Mouse (Mus musculus): ENCODE measurements at regions not wholly inside any gene's neighbourhood (a gene's known extent, or its start where the extent isn't known, plus 50 kb on each side); places are given as distances from the start of the nearest gene placed in this dataset.
"Not testable (repeated sequence)": the region's sequence is repeated elsewhere in the genome, so short reads cannot be mapped to it uniquely, and the experiment has no call there.

- H3K27ac ChIP-seq (ENCODE audit: low read length); ATAC-seq (ENCODE audit: low FRiP score, low TSS enrichment); H3K4me1 ChIP-seq (ENCODE audit: insufficient read depth, low read length); H3K36me3 ChIP-seq (ENCODE audit: insufficient read depth, low read length); H3K9ac ChIP-seq (replicated peaks; ENCODE audit: low read length); H3K4me3 ChIP-seq (ENCODE audit: low read length); H3K4me2 ChIP-seq (replicated peaks; ENCODE audit: low read depth, low read length); H3K9me3 ChIP-seq (ENCODE audit: low read length); H3K27me3 ChIP-seq (ENCODE audit: insufficient read depth, low read length): not testable (repeated sequence)
These were observed 193.9 kb upstream of the Kcnmb2 start for GRCm38 (mm10) chr3:31708367-31708766.

GRCm38 (mm10) chr3:31741289-31741688 is 161.0 kb upstream of the Kcnmb2 start:
- Histone ChIP-seq H3K9me3 (ENCODE audit: low read length) (no peaks in the 10 kb centered on the region), H3K27me3 (ENCODE audit: insufficient read depth, low read length) (no peaks in the 10 kb centered on the region), H3K4me2 (replicated peaks; ENCODE audit: low read depth, low read length) (no peak overlapping the region), H3K4me3 (ENCODE audit: low read length) (no peak overlapping the region), H3K27ac (ENCODE audit: low read length) (no peak overlapping the region), H3K36me3 (ENCODE audit: insufficient read depth, low read length) (no peaks in the 10 kb centered on the region), H3K4me1 (ENCODE audit: insufficient read depth, low read length) (no peaks in the 10 kb centered on the region), H3K9ac (replicated peaks; ENCODE audit: low read length) (no peak overlapping the region)
- 51% methylated on average over 1 of the region's 1 CpGs for WGBS
- ATAC-seq (ENCODE audit: low FRiP score, low TSS enrichment): no peak

- Histone ChIP-seq H3K9ac (replicated peaks; ENCODE audit: low read length) (no peak overlapping the region), H3K4me1 (ENCODE audit: insufficient read depth, low read length) (no peaks in the 10 kb centered on the region), H3K9me3 (ENCODE audit: low read length) (0 out of 2 replicates have a peak, but pooled peaks cover 3% of the 10 kb centered on the region), H3K36me3 (ENCODE audit: insufficient read depth, low read length) (no peaks in the 10 kb centered on the region), H3K27ac (ENCODE audit: low read length) (no peak overlapping the region), H3K4me2 (replicated peaks; ENCODE audit: low read depth, low read length) (no peak overlapping the region), H3K4me3 (ENCODE audit: low read length) (no peak overlapping the region), H3K27me3 (ENCODE audit: insufficient read depth, low read length) (no peaks in the 10 kb centered on the region)
- 86% methylated on average over 4 of the region's 4 CpGs for WGBS
- ATAC-seq (ENCODE audit: low FRiP score, low TSS enrichment): no peak
These were observed 146.4 kb upstream of the Kcnmb2 start for GRCm38 (mm10) chr3:31755881-31756280.

GRCm38 (mm10) chr3:31769193-31769592 is 133.1 kb upstream of the Kcnmb2 start:
- H3K4me1 ChIP-seq (ENCODE audit: insufficient read depth, low read length): no peaks in the 10 kb centered on the region
- no peaks in the 10 kb centered on the region for H3K9me3 ChIP-seq (ENCODE audit: low read length)
- 90% methylated on average over 1 of the region's 1 CpGs for WGBS
- ATAC-seq (ENCODE audit: low FRiP score, low TSS enrichment): no peak
- no peak overlapping the region for H3K4me2 ChIP-seq (replicated peaks; ENCODE audit: low read depth, low read length)
- no peaks in the 10 kb centered on the region for H3K27me3 ChIP-seq (ENCODE audit: insufficient read depth, low read length)
- H3K9ac ChIP-seq (replicated peaks; ENCODE audit: low read length): no peak overlapping the region
- no peak overlapping the region for H3K27ac ChIP-seq (ENCODE audit: low read length)
- no peaks in the 10 kb centered on the region for H3K36me3 ChIP-seq (ENCODE audit: insufficient read depth, low read length)
- no peak overlapping the region for H3K4me3 ChIP-seq (ENCODE audit: low read length)

- Histone ChIP-seq H3K9ac (replicated peaks; ENCODE audit: low read length) (no peak overlapping the region), H3K36me3 (ENCODE audit: insufficient read depth, low read length) (no peaks in the 10 kb centered on the region), H3K4me2 (replicated peaks; ENCODE audit: low read depth, low read length) (no peak overlapping the region), H3K4me3 (ENCODE audit: low read length) (no peak overlapping the region), H3K4me1 (ENCODE audit: insufficient read depth, low read length) (no peaks in the 10 kb centered on the region), H3K27ac (ENCODE audit: low read length) (no peak overlapping the region), H3K27me3 (ENCODE audit: insufficient read depth, low read length) (no peaks in the 10 kb centered on the region), H3K9me3 (ENCODE audit: low read length) (no peaks in the 10 kb centered on the region)
- ATAC-seq (ENCODE audit: low FRiP score, low TSS enrichment): no peak
- 26% methylated on average over 4 of the region's 4 CpGs for WGBS
These were observed 111.9 kb upstream of the Kcnmb2 start for GRCm38 (mm10) chr3:31790342-31790970.

- Histone ChIP-seq H3K9me3 (ENCODE audit: low read length) (no peaks in the 10 kb centered on the region), H3K4me2 (replicated peaks; ENCODE audit: low read depth, low read length) (no peak overlapping the region), H3K27me3 (ENCODE audit: insufficient read depth, low read length) (no peaks in the 10 kb centered on the region), H3K4me3 (ENCODE audit: low read length) (no peak overlapping the region), H3K36me3 (ENCODE audit: insufficient read depth, low read length) (no peaks in the 10 kb centered on the region), H3K27ac (ENCODE audit: low read length) (no peak overlapping the region), H3K4me1 (ENCODE audit: insufficient read depth, low read length) (no peaks in the 10 kb centered on the region), H3K9ac (replicated peaks; ENCODE audit: low read length) (no peak overlapping the region)
- WGBS: 83% methylated on average over 8 of the region's 8 CpGs
- no peak for ATAC-seq (ENCODE audit: low FRiP score, low TSS enrichment)
These were observed 108.8 kb upstream of the Kcnmb2 start for GRCm38 (mm10) chr3:31793466-31794040.

- Histone ChIP-seq H3K27ac (ENCODE audit: low read length) (no peak overlapping the region), H3K36me3 (ENCODE audit: insufficient read depth, low read length) (no peaks in the 10 kb centered on the region), H3K4me2 (replicated peaks; ENCODE audit: low read depth, low read length) (no peak overlapping the region), H3K4me1 (ENCODE audit: insufficient read depth, low read length) (no peaks in the 10 kb centered on the region), H3K4me3 (ENCODE audit: low read length) (no peak overlapping the region), H3K27me3 (ENCODE audit: insufficient read depth, low read length) (no peaks in the 10 kb centered on the region), H3K9me3 (ENCODE audit: low read length) (no peaks in the 10 kb centered on the region), H3K9ac (replicated peaks; ENCODE audit: low read length) (no peak overlapping the region)
- no peak for ATAC-seq (ENCODE audit: low FRiP score, low TSS enrichment)
- WGBS: 84% methylated on average over 2 of the region's 2 CpGs
These were observed 105.7 kb upstream of the Kcnmb2 start for GRCm38 (mm10) chr3:31796621-31797020.

- 88% methylated on average over 4 of the region's 4 CpGs for WGBS
These were observed 103.1 kb upstream of the Kcnmb2 start for GRCm38 (mm10) chr3:31799192-31799591.

GRCm38 (mm10) chr3:31804038-31804437 is 98.3 kb upstream of the Kcnmb2 start:
- Histone ChIP-seq H3K27ac (ENCODE audit: low read length) (no peak overlapping the region), H3K4me1 (ENCODE audit: insufficient read depth, low read length) (no peaks in the 10 kb centered on the region), H3K4me2 (replicated peaks; ENCODE audit: low read depth, low read length) (no peak overlapping the region), H3K9me3 (ENCODE audit: low read length) (no peaks in the 10 kb centered on the region), H3K9ac (replicated peaks; ENCODE audit: low read length) (no peak overlapping the region), H3K27me3 (ENCODE audit: insufficient read depth, low read length) (no peaks in the 10 kb centered on the region), H3K4me3 (ENCODE audit: low read length) (no peak overlapping the region), H3K36me3 (ENCODE audit: insufficient read depth, low read length) (no peaks in the 10 kb centered on the region)
- ATAC-seq (ENCODE audit: low FRiP score, low TSS enrichment): no peak
- 16% methylated on average over 5 of the region's 5 CpGs for WGBS

More at GRCm38 (mm10) chr3:31799192-31799591, 103.1 kb upstream of the Kcnmb2 start:
- no peak for ATAC-seq (ENCODE audit: low FRiP score, low TSS enrichment)
- Histone ChIP-seq H3K27ac (ENCODE audit: low read length) (no peak overlapping the region), H3K9ac (replicated peaks; ENCODE audit: low read length) (no peak overlapping the region), H3K4me2 (replicated peaks; ENCODE audit: low read depth, low read length) (no peak overlapping the region), H3K4me1 (ENCODE audit: insufficient read depth, low read length) (no peaks in the 10 kb centered on the region), H3K4me3 (ENCODE audit: low read length) (no peak overlapping the region), H3K27me3 (ENCODE audit: insufficient read depth, low read length) (no peaks in the 10 kb centered on the region), H3K36me3 (ENCODE audit: insufficient read depth, low read length) (no peaks in the 10 kb centered on the region), H3K9me3 (ENCODE audit: low read length) (no peaks in the 10 kb centered on the region)

- Histone ChIP-seq H3K36me3 (ENCODE audit: insufficient read depth, low read length) (no peaks in the 10 kb centered on the region), H3K9me3 (ENCODE audit: low read length) (no peaks in the 10 kb centered on the region), H3K27me3 (ENCODE audit: insufficient read depth, low read length) (no peaks in the 10 kb centered on the region), H3K27ac (ENCODE audit: low read length) (no peak overlapping the region), H3K4me3 (ENCODE audit: low read length) (no peak overlapping the region), H3K4me1 (ENCODE audit: insufficient read depth, low read length) (no peaks in the 10 kb centered on the region), H3K4me2 (replicated peaks; ENCODE audit: low read depth, low read length) (no peak overlapping the region), H3K9ac (replicated peaks; ENCODE audit: low read length) (no peak overlapping the region)
- 48% methylated on average over 2 of the region's 2 CpGs for WGBS
- ATAC-seq (ENCODE audit: low FRiP score, low TSS enrichment): 0 out of 2 replicates have a peak, but pooled peaks have one; percentile 35
These were observed 94.6 kb upstream of the Kcnmb2 start for GRCm38 (mm10) chr3:31807741-31808140.

Data from kidney, embryonic 16.5 days (tissue).